Mouse (Mus musculus) left cerebral cortex, postnatal 10 days (tissue): ENCODE data around the gene Shisa6. TPM values are rescaled to one million over a fixed set of nuclear protein-coding genes. Genes with fewer than 3 reads are reported as not detected.

Source experiments
- DNase-seq, 2 experiments: peaks; one replicate each; pipeline ENCODE4 v3.0.0; 2021 to 2022; ENCODE audit warnings: low spot score in 2 of 2, mixed read lengths in 1 of 2; ENCODE audit errors: extremely low spot score in 1 of 2
- intact Hi-C: fragments of 180-260 bp; cut with DNase I; formaldehyde crosslinking; loops from one replicate; pipeline ENCODE4 v1.15.1; 2025
- total RNA-seq, 2 experiments: library from RNA; stranded (reverse); gene quantifications; 2 replicates each; pipeline ENCODE4 v1.2.3; 2021

Shisa6 gene
- total RNA-seq, 2 experiments from 2014 or later, result 37.8 to 46.6 TPM

GRCm38 (mm10) chr11:66273904-66274706 is 251.7 kb downstream of the Shisa6 start:
- intact Hi-C loops, result no loop called here
- DNase-seq, result peak in 1 of 2 experiments; percentile 17

GRCm38 (mm10) chr11:66267029-66267428 is 258.7 kb downstream of the Shisa6 start:
- intact Hi-C loops, result no loop called here
- DNase-seq, result no peak

- DNase-seq, result no peak
- intact Hi-C loops, result no loop called here
Observed at GRCm38 (mm10) chr11:66265336-66265990, 260.3 kb downstream of the Shisa6 start.

GRCm38 (mm10) chr11:66260205-66260604 is 265.6 kb downstream of the Shisa6 start:
- intact Hi-C loops, result no loop called here
- DNase-seq, result no peak

GRCm38 (mm10) chr11:66258851-66259250 is 266.9 kb downstream of the Shisa6 start:
- DNase-seq, result peak in 1 of 2 experiments; percentile 35
- intact Hi-C loops, result no loop called here

GRCm38 (mm10) chr11:66247115-66247514 is 278.6 kb downstream of the Shisa6 start:
- DNase-seq, result peak in 1 of 2 experiments; percentile 15
- intact Hi-C loops, result no loop called here

GRCm38 (mm10) chr11:66236557-66236956 is 289.2 kb downstream of the Shisa6 start:
- DNase-seq, result no peak
- intact Hi-C loops, result loop anchor here (10.0 kb wide), 1 partner anchor 288 kb away; the partner anchor contains the start of gene Shisa6

GRCm38 (mm10) chr11:66232891-66233290 is 292.9 kb downstream of the Shisa6 start:
- intact Hi-C loops, result loop anchor here (10.0 kb wide), 1 partner anchor 292 kb away; the partner anchor contains the start of gene Shisa6
- DNase-seq, result peak in 1 of 2 experiments; percentile 38

GRCm38 (mm10) chr11:66222133-66222532 is 303.6 kb downstream of the Shisa6 start:
- intact Hi-C loops, result no loop called here
- peak; percentile 9 to 26 for DNase-seq

GRCm38 (mm10) chr11:66218469-66218868 is 307.3 kb downstream of the Shisa6 start:
- DNase-seq, result peak in 1 of 2 experiments; percentile 15
- intact Hi-C loops, result no loop called here

GRCm38 (mm10) chr11:66188627-66189287 is 337.0 kb downstream of the Shisa6 start:
- intact Hi-C loops, result no loop called here
- DNase-seq, result peak; percentile 23 to 80

GRCm38 (mm10) chr11:66188146-66188545 is 337.6 kb downstream of the Shisa6 start:
- intact Hi-C loops, result no loop called here
- no peak for DNase-seq

GRCm38 (mm10) chr11:66177781-66178180 is 348.0 kb downstream of the Shisa6 start:
- DNase-seq, result no peak
- intact Hi-C loops, result no loop called here

- intact Hi-C loops, result no loop called here
- DNase-seq, result peak; percentile 89 to 90
Observed at GRCm38 (mm10) chr11:66167801-66168651, 357.7 kb downstream of the Shisa6 start, which contains the start of gene Dnah9. TSS of gene Dnah9 (minus strand) at chr11:66168551.

- intact Hi-C loops, result no loop called here
- no peak for DNase-seq
Observed at GRCm38 (mm10) chr11:66164022-66164421, 361.7 kb downstream of the Shisa6 start.
